Mouse (Mus musculus) megakaryocyte progenitor cell, adult 5-6 weeks (primary cell): ENCODE measurements around the gene Dnm3. TPM values are rescaled to one million over a fixed set of nuclear protein-coding genes. Genes with fewer than 3 reads are reported as not detected.
A peak's percentile ranks its signal among the peaks of the same experiment; 100 is the strongest.

Source experiments
- ATAC-seq: replicated peaks from 2 replicates; pipeline ENCODE4 v1.8.0; 2016; ENCODE audit warnings: mild to moderate bottlenecking, moderate TSS enrichment, inconsistent platforms; ENCODE audit not compliant: poor library complexity
- total RNA-seq, 2 experiments: library from RNA; stranded (forward) in 1 of 2; stranded (reverse) in 1 of 2; fragments of 157-497, 149-512 nt in 1 of 2; fragments of 200-1000 nt in 1 of 2; gene quantifications; 2 replicates each; pipeline versions ENCODE4 v1.2.3 to v1.2.4; 2015 to 2017

The Dnm3 gene
- total RNA-seq, 2 experiments from 2014 or later: not detected

- peak; percentile 52 for ATAC-seq
Measured at GRCm38 (mm10) chr1:162253971-162254641, 223.7 kb downstream of the Dnm3 start.

- no peak for ATAC-seq
Measured at GRCm38 (mm10) chr1:162252869-162253268, 225.0 kb downstream of the Dnm3 start.

- no peak for ATAC-seq
Measured at GRCm38 (mm10) chr1:162247216-162247615, 230.6 kb downstream of the Dnm3 start.

- no peak for ATAC-seq
Measured at GRCm38 (mm10) chr1:162243651-162243990, 234.2 kb downstream of the Dnm3 start.

GRCm38 (mm10) chr1:162242980-162243650 lies 234.7 kb downstream of the Dnm3 start:
- no peak for ATAC-seq

GRCm38 (mm10) chr1:162240720-162241119 lies 237.1 kb downstream of the Dnm3 start:
- no peak for ATAC-seq

- ATAC-seq: no peak
Measured at GRCm38 (mm10) chr1:162238646-162239045, 239.2 kb downstream of the Dnm3 start.

GRCm38 (mm10) chr1:162236624-162237159 lies 241.1 kb downstream of the Dnm3 start:
- no peak for ATAC-seq

- ATAC-seq: no peak
Measured at GRCm38 (mm10) chr1:162225621-162226147, 252.2 kb downstream of the Dnm3 start.

- ATAC-seq: no peak
Measured at GRCm38 (mm10) chr1:162224817-162225605, 252.8 kb downstream of the Dnm3 start.

GRCm38 (mm10) chr1:162224061-162224460 lies 253.8 kb downstream of the Dnm3 start:
- no peak for ATAC-seq

- no peak for ATAC-seq
Measured at GRCm38 (mm10) chr1:162223258-162223940, 254.4 kb downstream of the Dnm3 start.

GRCm38 (mm10) chr1:162222353-162222752 lies 255.5 kb downstream of the Dnm3 start:
- ATAC-seq: no peak

- ATAC-seq: no peak
Measured at GRCm38 (mm10) chr1:162221801-162222301, 256.0 kb downstream of the Dnm3 start.

GRCm38 (mm10) chr1:162220891-162221290 lies 256.9 kb downstream of the Dnm3 start:
- ATAC-seq: no peak

GRCm38 (mm10) chr1:162219781-162220180 lies 258.1 kb downstream of the Dnm3 start:
- no peak for ATAC-seq

GRCm38 (mm10) chr1:162218530-162219180 lies 259.2 kb downstream of the Dnm3 start:
- peak; percentile 86 for ATAC-seq

- ATAC-seq: no peak
Measured at GRCm38 (mm10) chr1:162217340-162217974, 260.4 kb downstream of the Dnm3 start.

GRCm38 (mm10) chr1:162216656-162217055 lies 261.2 kb downstream of the Dnm3 start:
- ATAC-seq: peak; percentile 35; the same call in 1 of the 2 replicates
